Mouse (Mus musculus) liver, adult 2 months (tissue): ENCODE measurements around the gene Gpc2.

Source experiments
- CTCF ChIP-seq: fragments of 200-500 bp; IDR thresholded peaks from 2 replicates; pipeline ENCODE4 v1.5.1; 2011; ENCODE audit warnings: low read depth, low read length, control low read depth
- POLR2A ChIP-seq: fragments of 200-500 bp; IDR thresholded peaks from 2 replicates; pipeline ENCODE4 v1.6.1; 2011; ENCODE audit warnings: low read length, control low read depth; ENCODE audit not compliant: insufficient read depth; ENCODE audit errors: extremely low read depth

- TF ChIP-seq CTCF, result no peak
- no peak for TF ChIP-seq POLR2A
Observed at GRCm38 (mm10) chr5:138280829-138281228, 1.0 kb upstream of the Gpc2 start.
